Mouse (Mus musculus): Measurements from ENCODE around the gene Tedc1. TPM values are rescaled to one million over a fixed set of nuclear protein-coding genes. Genes with fewer than 3 reads are reported as not detected.
"Not testable (repeated sequence)": the region's sequence is repeated elsewhere in the genome, so short reads cannot be mapped to it uniquely, and the experiment has no call there.

Tedc1 gene
- polyA plus RNA-seq, 1 experiment from 2014 or later: 32.9 TPM

GRCm38 (mm10) chr12:113193423-113193822, 37.2 kb downstream of the Tedc1 start:
- H3K9ac ChIP-seq: no peak overlapping the region
- H3K9me3 ChIP-seq: 0 out of 2 replicates have a peak, but pooled peaks cover 6% of the 10 kb centered on the region
- H3K36me3 ChIP-seq: peaks cover 23% of the 10 kb centered on the region
- H3K27me3 ChIP-seq (replicated peaks): no peaks in the 10 kb centered on the region
- H3K4me3 ChIP-seq: no peak overlapping the region
- H3K27ac ChIP-seq: no peak overlapping the region
- 79% methylated on average over 2 of the region's 2 CpGs for WGBS
- H3K4me2 ChIP-seq (replicated peaks): no peak overlapping the region
- ATAC-seq (ENCODE audit: low FRiP score, low read depth): no peak
- H3K4me1 ChIP-seq: no peaks in the 10 kb centered on the region

GRCm38 (mm10) chr12:113199132-113199531, 42.9 kb downstream of the Tedc1 start:
- not testable (repeated sequence) for ATAC-seq (ENCODE audit: low FRiP score, low read depth); H3K9me3 ChIP-seq; H3K4me1 ChIP-seq; H3K4me2 ChIP-seq (replicated peaks); H3K27ac ChIP-seq; H3K36me3 ChIP-seq; H3K27me3 ChIP-seq (replicated peaks); H3K4me3 ChIP-seq; H3K9ac ChIP-seq
- 99% methylated on average over 3 of the region's 6 CpGs for WGBS

- no peak overlapping the region for H3K27ac ChIP-seq
- H3K9me3 ChIP-seq: no peaks in the 10 kb centered on the region; the same call in 1 of the 2 replicates
- 85% methylated on average over 4 of the region's 4 CpGs for WGBS
- no peak overlapping the region for H3K4me2 ChIP-seq (replicated peaks)
- no peaks in the 10 kb centered on the region for H3K4me1 ChIP-seq
- H3K4me3 ChIP-seq: no peak overlapping the region
- H3K36me3 ChIP-seq: no peaks in the 10 kb centered on the region
- ATAC-seq (ENCODE audit: low FRiP score, low read depth): no peak
- no peaks in the 10 kb centered on the region for H3K27me3 ChIP-seq (replicated peaks)
- H3K9ac ChIP-seq: no peak overlapping the region
These were observed 45.1 kb downstream of the Tedc1 start for GRCm38 (mm10) chr12:113201301-113201700.

GRCm38 (mm10) chr12:113202008-113202407, 45.8 kb downstream of the Tedc1 start:
- no peak overlapping the region for H3K9ac ChIP-seq
- H3K27ac ChIP-seq: no peak overlapping the region
- H3K9me3 ChIP-seq: no peaks in the 10 kb centered on the region; the same call in 1 of the 2 replicates
- no peak for ATAC-seq (ENCODE audit: low FRiP score, low read depth)
- no peaks in the 10 kb centered on the region for H3K27me3 ChIP-seq (replicated peaks)
- H3K4me1 ChIP-seq: no peaks in the 10 kb centered on the region
- no peaks in the 10 kb centered on the region for H3K36me3 ChIP-seq
- no peak overlapping the region for H3K4me2 ChIP-seq (replicated peaks)
- H3K4me3 ChIP-seq: no peak overlapping the region

GRCm38 (mm10) chr12:113203522-113203921, 47.3 kb downstream of the Tedc1 start:
- no peaks in the 10 kb centered on the region for H3K36me3 ChIP-seq
- H3K4me2 ChIP-seq (replicated peaks): no peak overlapping the region
- ATAC-seq (ENCODE audit: low FRiP score, low read depth): no peak
- H3K4me3 ChIP-seq: no peak overlapping the region
- H3K27me3 ChIP-seq (replicated peaks): no peaks in the 10 kb centered on the region
- no peak overlapping the region for H3K27ac ChIP-seq
- no peak overlapping the region for H3K9ac ChIP-seq
- H3K9me3 ChIP-seq: no peaks in the 10 kb centered on the region; the same call in 1 of the 2 replicates
- WGBS: 86% methylated on average over 7 of the region's 7 CpGs
- no peaks in the 10 kb centered on the region for H3K4me1 ChIP-seq

GRCm38 (mm10) chr12:113205251-113205942, 49.2 kb downstream of the Tedc1 start:
- no peaks in the 10 kb centered on the region for H3K4me1 ChIP-seq
- WGBS: 91% methylated on average over 7 of the region's 7 CpGs
- no peak for ATAC-seq (ENCODE audit: low FRiP score, low read depth)
- no peaks in the 10 kb centered on the region for H3K36me3 ChIP-seq
- no peak overlapping the region for H3K4me3 ChIP-seq
- no peaks in the 10 kb centered on the region; the same call in 1 of the 2 replicates for H3K9me3 ChIP-seq
- no peak overlapping the region for H3K4me2 ChIP-seq (replicated peaks)
- no peak overlapping the region for H3K27ac ChIP-seq
- no peak overlapping the region for H3K9ac ChIP-seq
- H3K27me3 ChIP-seq (replicated peaks): no peaks in the 10 kb centered on the region

GRCm38 (mm10) chr12:113207737-113208136, 51.5 kb downstream of the Tedc1 start:
- no peak overlapping the region for H3K4me3 ChIP-seq
- H3K9ac ChIP-seq: no peak overlapping the region
- H3K9me3 ChIP-seq: no peaks in the 10 kb centered on the region
- H3K36me3 ChIP-seq: no peaks in the 10 kb centered on the region
- ATAC-seq (ENCODE audit: low FRiP score, low read depth): no peak
- 84% methylated on average over 6 of the region's 6 CpGs for WGBS
- no peak overlapping the region for H3K4me2 ChIP-seq (replicated peaks)
- H3K4me1 ChIP-seq: no peaks in the 10 kb centered on the region
- no peak overlapping the region for H3K27ac ChIP-seq
- H3K27me3 ChIP-seq (replicated peaks): no peaks in the 10 kb centered on the region

GRCm38 (mm10) chr12:113210586-113211378, 54.6 kb downstream of the Tedc1 start:
- ATAC-seq (ENCODE audit: low FRiP score, low read depth): no peak

GRCm38 (mm10) chr12:113211772-113212171, 55.6 kb downstream of the Tedc1 start:
- H3K4me2 ChIP-seq (replicated peaks): no peak overlapping the region
- no peaks in the 10 kb centered on the region for H3K4me1 ChIP-seq
- 92% methylated on average over 5 of the region's 5 CpGs for WGBS
- H3K4me3 ChIP-seq: no peak overlapping the region
- ATAC-seq (ENCODE audit: low FRiP score, low read depth): no peak
- H3K27ac ChIP-seq: no peak overlapping the region
- no peaks in the 10 kb centered on the region for H3K36me3 ChIP-seq
- H3K27me3 ChIP-seq (replicated peaks): no peaks in the 10 kb centered on the region
- H3K9ac ChIP-seq: no peak overlapping the region
- H3K9me3 ChIP-seq: no peaks in the 10 kb centered on the region

More at GRCm38 (mm10) chr12:113210586-113211378, 54.6 kb downstream of the Tedc1 start:
- no peak overlapping the region for H3K27ac ChIP-seq
- no peak overlapping the region for H3K4me3 ChIP-seq
- no peak overlapping the region for H3K4me2 ChIP-seq (replicated peaks)
- H3K4me1 ChIP-seq: no peaks in the 10 kb centered on the region
- no peak overlapping the region for H3K9ac ChIP-seq
- no peaks in the 10 kb centered on the region for H3K27me3 ChIP-seq (replicated peaks)
- WGBS: 90% methylated on average over 17 of the region's 17 CpGs
- no peaks in the 10 kb centered on the region for H3K9me3 ChIP-seq
- no peaks in the 10 kb centered on the region for H3K36me3 ChIP-seq

GRCm38 (mm10) chr12:113212326-113212924, 56.2 kb downstream of the Tedc1 start:
- Histone ChIP-seq H3K27ac (no peak overlapping the region), H3K4me2 (replicated peaks) (no peak overlapping the region)
- 92% methylated on average over 10 of the region's 10 CpGs for WGBS

GRCm38 (mm10) chr12:113213226-113213625, 57.0 kb downstream of the Tedc1 start:
- WGBS: 86% methylated on average over 2 of the region's 2 CpGs
- H3K9ac ChIP-seq: no peak overlapping the region
- H3K4me1 ChIP-seq: no peaks in the 10 kb centered on the region
- no peak for ATAC-seq (ENCODE audit: low FRiP score, low read depth)
- H3K9me3 ChIP-seq: no peaks in the 10 kb centered on the region
- H3K4me2 ChIP-seq (replicated peaks): no peak overlapping the region
- no peaks in the 10 kb centered on the region for H3K27me3 ChIP-seq (replicated peaks)
- H3K27ac ChIP-seq: no peak overlapping the region
- H3K4me3 ChIP-seq: no peak overlapping the region
- no peaks in the 10 kb centered on the region for H3K36me3 ChIP-seq

More at GRCm38 (mm10) chr12:113212326-113212924, 56.2 kb downstream of the Tedc1 start:
- no peaks in the 10 kb centered on the region for H3K27me3 ChIP-seq (replicated peaks)
- H3K9ac ChIP-seq: no peak overlapping the region
- no peaks in the 10 kb centered on the region for H3K36me3 ChIP-seq
- no peaks in the 10 kb centered on the region for H3K4me1 ChIP-seq
- H3K4me3 ChIP-seq: no peak overlapping the region
- H3K9me3 ChIP-seq: no peaks in the 10 kb centered on the region
- ATAC-seq (ENCODE audit: low FRiP score, low read depth): no peak

GRCm38 (mm10) chr12:113214072-113214808, 58.0 kb downstream of the Tedc1 start:
- no peak overlapping the region for H3K4me3 ChIP-seq
- no peaks in the 10 kb centered on the region for H3K9me3 ChIP-seq
- no peaks in the 10 kb centered on the region for H3K4me1 ChIP-seq
- no peak overlapping the region for H3K4me2 ChIP-seq (replicated peaks)
- H3K9ac ChIP-seq: no peak overlapping the region
- no peak for ATAC-seq (ENCODE audit: low FRiP score, low read depth)
- H3K27me3 ChIP-seq (replicated peaks): no peaks in the 10 kb centered on the region
- H3K27ac ChIP-seq: no peak overlapping the region
- no peaks in the 10 kb centered on the region for H3K36me3 ChIP-seq
- WGBS: 81% methylated on average over 25 of the region's 25 CpGs
